Mouse (Mus musculus) limb, embryonic 14.5 days (tissue): ENCODE results near the gene Ciart. TPM values are rescaled to one million over a fixed set of nuclear protein-coding genes. Genes with fewer than 3 reads are reported as not detected.
"Not testable (repeated sequence)": the region's sequence is repeated elsewhere in the genome, so short reads cannot be mapped to it uniquely, and the experiment has no call there.

Experiments used
- ATAC-seq: fragments of 200-750 bp; cut with Nextera tagmentation; 2 replicates; pipeline ENCODE4 v1.8.0; 2017; ENCODE audit warnings: low read depth, moderate number of reproducible peaks, moderate TSS enrichment; ENCODE audit not compliant: low FRiP score
- DNase-seq: peaks from one replicate; pipeline ENCODE4 v3.0.0-alpha.2; 2015; ENCODE audit warnings: low spot score
- H3K27ac ChIP-seq: fragments of 300-500 bp; sonication (generic); replicated peaks from 2 replicates; pipeline ENCODE4 v1.5.1; 2014; ENCODE audit warnings: low read depth, mild to moderate bottlenecking, low read length, moderate library complexity, mixed read lengths
- H3K27me3 ChIP-seq: fragments of 300-500 bp; sonication (generic); 2 replicates; pipeline ENCODE4 v1.6.1; 2014; ENCODE audit warnings: low read length, mixed read lengths; ENCODE audit not compliant: control insufficient read depth, insufficient read depth
- H3K36me3 ChIP-seq: fragments of 300-500 bp; sonication (generic); 2 replicates; pipeline ENCODE4 v1.6.1; 2014; ENCODE audit warnings: mild to moderate bottlenecking, low read length, moderate library complexity, mixed read lengths; ENCODE audit not compliant: control insufficient read depth, insufficient read depth
- H3K4me1 ChIP-seq: fragments of 300-500 bp; sonication (generic); 2 replicates; pipeline ENCODE4 v1.6.1; 2014; ENCODE audit warnings: antibody characterized with exemption, low read length, mixed read lengths; ENCODE audit not compliant: control insufficient read depth, insufficient read depth
- H3K4me2 ChIP-seq: fragments of 300-500 bp; sonication (generic); replicated peaks from 2 replicates; pipeline ENCODE4 v1.6.1; 2014; ENCODE audit warnings: low read depth, mild to moderate bottlenecking, low read length, moderate library complexity; ENCODE audit not compliant: severe bottlenecking
- H3K4me3 ChIP-seq: fragments of 300-500 bp; sonication (generic); replicated peaks from 2 replicates; pipeline ENCODE4 v1.5.1; 2014; ENCODE audit warnings: low read length
- H3K9ac ChIP-seq: fragments of 300-500 bp; sonication (generic); 2 replicates; pipeline ENCODE4 v1.6.1; 2014; ENCODE audit warnings: mild to moderate bottlenecking, low read depth, low read length, moderate library complexity; ENCODE audit not compliant: severe bottlenecking
- H3K9me3 ChIP-seq: fragments of 300-500 bp; sonication (generic); 2 replicates; pipeline ENCODE4 v1.6.1; 2016; ENCODE audit warnings: low read length; ENCODE audit not compliant: control insufficient read depth
- POLR2A ChIP-seq: fragments of 200-500 bp; IDR thresholded peaks from 2 replicates; pipeline ENCODE4 v1.8.0; 2012; ENCODE audit warnings: inconsistent platforms, mild to moderate bottlenecking, moderate library complexity, borderline replicate concordance; ENCODE audit not compliant: insufficient read depth, insufficient read length; ENCODE audit errors: extremely low read depth
- WGBS: fragments of 180-500 bp; shearing (Covaris S2); extraction: QIAGEN DNeasy Blood & Tissue Kit; methylation state at CpG from one replicate; pipeline ENCODE4 v1.1.7; 2014; 5-methylcytosine and 5-hydroxymethylcytosine counted together
- polyA plus RNA-seq, 2 experiments: library from polyadenylated mRNA; depleted of rRNA in 1 of 2; stranded (reverse) in 1 of 2; unstranded in 1 of 2; fragments of >200 nt; fragmentation: Nextera tagmentation in 1 of 2; extraction: Ambion mirVana in 1 of 2; gene quantifications; 2 replicates each; pipeline versions ENCODE4 v1.2.1 to v1.2.3; 2012 to 2014

Gene Ciart
- polyA plus RNA-seq, 2 experiments = 4.4 to 8.4 TPM

DNA sequence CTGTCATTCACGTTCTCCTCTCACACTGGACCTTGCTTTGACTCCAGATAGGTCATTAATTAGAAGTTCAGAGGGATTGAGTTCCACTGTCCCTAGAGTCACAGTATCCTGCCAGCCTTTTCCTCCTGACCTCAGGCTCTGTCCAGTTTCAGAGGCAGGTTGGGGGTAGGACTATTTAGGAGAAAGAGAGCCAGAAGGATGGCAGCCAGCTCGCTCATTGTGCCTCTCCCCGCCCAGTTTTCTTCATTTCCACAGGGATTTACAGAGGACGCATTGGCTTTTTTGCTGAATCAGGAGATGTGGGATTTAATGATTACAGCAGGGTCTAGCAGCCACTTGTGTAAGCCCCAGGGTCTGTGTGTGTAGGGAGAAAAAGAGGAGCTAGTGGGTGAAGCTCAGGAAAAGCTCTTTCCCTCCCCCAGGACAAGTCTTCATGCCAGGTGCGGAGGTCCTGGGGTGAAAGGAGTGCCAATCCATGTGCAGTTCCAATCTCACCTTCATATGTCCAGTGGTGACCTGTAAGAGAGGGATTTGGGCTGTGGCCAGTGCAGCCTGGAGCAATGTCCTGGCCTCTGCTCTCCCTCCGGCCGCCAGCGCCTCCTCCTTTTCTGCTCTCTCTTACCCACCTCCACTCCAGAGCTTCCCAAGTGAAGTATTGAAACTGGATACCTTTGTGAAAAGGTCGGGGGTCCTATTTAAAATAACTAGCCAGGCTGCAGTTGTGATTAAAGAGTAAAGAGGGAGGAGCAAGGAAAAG lies 19.7 kb upstream of the Ciart start:
- no peak for DNase-seq
- no peaks in the 10 kb centered on the region for H3K27me3 ChIP-seq
- no peak overlapping the region for H3K4me3 ChIP-seq
- H3K9ac ChIP-seq = no peak overlapping the region
- no peak overlapping the region for H3K27ac ChIP-seq
- H3K4me1 ChIP-seq = peaks cover 26% of the 10 kb centered on the region
- peaks cover 16% of the 10 kb centered on the region for H3K36me3 ChIP-seq
- H3K4me2 ChIP-seq = 0 out of 2 replicates have a peak overlapping the region, but pooled peaks have one; percentile 30
- no peak for TF ChIP-seq POLR2A
- no peak for ATAC-seq
- 56% methylated on average over 9 of the region's 9 CpGs for WGBS
- no peaks in the 10 kb centered on the region for H3K9me3 ChIP-seq

DNA sequence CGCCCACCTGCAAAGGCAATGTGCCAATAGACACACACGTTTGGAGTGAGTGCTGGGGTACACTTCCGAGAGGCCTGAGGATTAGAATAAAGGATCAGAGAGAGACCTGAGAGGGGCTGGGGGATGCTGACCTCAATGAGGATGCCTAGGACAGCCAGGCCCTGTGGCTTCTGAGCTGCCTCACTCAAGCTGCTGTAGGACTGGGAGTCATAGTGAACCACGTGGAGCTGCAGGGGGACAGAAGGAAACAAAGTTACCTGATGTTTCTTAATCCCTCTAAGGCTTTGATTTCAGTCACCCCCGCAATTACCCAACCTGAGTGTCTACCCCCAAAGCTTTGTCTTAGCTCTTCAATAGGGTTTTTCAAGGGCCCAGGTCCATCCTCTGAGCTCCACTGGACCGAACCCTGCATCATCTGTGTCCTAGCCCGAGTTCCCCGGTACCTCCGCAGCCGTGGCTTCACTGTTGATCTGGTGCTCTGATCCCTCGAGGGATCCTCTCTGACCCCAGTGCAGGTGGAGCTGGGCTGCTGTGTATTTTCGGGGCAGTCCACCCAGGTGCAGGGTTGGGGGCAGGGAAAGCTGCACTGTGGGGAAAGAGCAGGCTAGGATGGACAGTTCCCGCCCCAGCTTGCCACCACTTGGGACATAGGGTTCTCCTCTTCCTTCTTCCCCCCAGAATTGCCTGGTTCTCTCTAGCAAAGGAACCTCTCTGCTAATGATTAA lies 17.9 kb upstream of the Ciart start:
- H3K4me3 ChIP-seq = no peak overlapping the region
- H3K9ac ChIP-seq = no peak overlapping the region
- H3K27me3 ChIP-seq = no peaks in the 10 kb centered on the region
- TF ChIP-seq POLR2A = no peak
- H3K36me3 ChIP-seq = peaks cover 20% of the 10 kb centered on the region
- 73% methylated on average over 13 of the region's 13 CpGs for WGBS
- DNase-seq (no peak), ATAC-seq (no peak)
- H3K4me1 ChIP-seq = peaks cover 17% of the 10 kb centered on the region; the same call in 1 of the 2 replicates
- no peak overlapping the region for H3K27ac ChIP-seq
- H3K4me2 ChIP-seq = no peak overlapping the region
- H3K9me3 ChIP-seq = no peaks in the 10 kb centered on the region

DNA sequence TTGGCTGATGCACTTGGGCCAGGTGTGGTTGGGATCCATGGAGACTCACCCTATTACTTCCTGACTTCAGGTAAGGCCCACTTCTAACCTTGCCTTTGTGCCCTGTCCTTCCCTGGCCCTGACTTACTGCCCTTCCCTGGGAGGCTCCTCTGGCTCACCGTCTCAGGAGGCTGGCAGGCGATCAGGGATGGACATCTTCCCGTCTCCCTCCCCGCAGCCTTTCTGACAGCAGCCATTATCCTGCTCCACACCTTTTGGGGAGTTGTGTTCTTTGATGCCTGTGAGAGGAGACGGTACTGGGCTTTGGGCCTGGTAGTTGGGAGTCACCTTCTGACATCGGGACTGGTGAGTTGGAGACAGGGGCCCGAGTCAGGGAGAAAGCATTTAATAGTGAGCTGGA lies 13.4 kb upstream of the Ciart start:
- not testable (repeated sequence) for ATAC-seq, DNase-seq

DNA sequence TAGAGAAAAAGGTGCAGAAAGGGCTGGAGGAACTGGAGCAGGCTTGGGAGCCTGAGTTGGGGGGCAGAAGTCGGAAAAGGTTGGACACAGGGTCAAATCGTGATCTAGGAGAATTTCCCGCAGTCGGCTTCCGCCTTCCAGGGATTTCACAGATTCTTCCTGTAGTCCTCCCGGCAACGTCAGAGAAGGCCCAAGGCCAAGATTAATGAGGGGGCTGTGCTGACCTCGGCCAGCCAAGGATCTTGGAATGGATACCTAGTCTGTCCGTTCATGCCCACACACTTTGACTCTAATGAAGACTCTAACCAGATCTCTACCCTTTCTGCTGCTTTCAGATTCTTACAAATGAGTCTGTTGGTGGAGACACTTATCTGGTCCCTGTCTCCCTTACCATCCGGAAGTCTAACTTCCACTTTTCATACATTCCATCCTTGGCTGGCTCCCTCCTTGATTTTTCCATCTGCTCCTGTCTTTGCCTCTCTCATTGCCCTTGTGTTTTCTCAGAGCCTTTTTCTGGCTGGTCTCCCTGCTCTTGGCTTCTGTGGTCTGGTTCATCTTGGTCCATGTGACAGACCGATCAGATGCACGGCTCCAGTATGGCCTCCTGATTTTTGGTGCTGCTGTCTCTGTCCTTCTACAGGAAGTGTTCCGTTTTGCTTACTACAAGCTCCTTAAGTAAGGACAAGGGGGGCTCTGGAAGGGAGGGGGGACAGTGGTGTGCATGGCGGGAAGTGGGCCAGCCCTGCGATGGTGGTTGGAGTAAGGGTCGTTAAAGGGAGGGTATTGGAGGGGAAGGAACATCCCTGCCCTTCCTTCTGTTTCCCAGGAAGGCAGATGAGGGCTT lies 12.5 kb upstream of the Ciart start:
- Histone ChIP-seq H3K4me1 (peaks cover 10% of the 10 kb centered on the region; the same call in 1 of the 2 replicates), H3K4me2 (peak overlapping the region; percentile 79), H3K9ac (peak overlapping the region; percentile 74), H3K9me3 (no peaks in the 10 kb centered on the region), H3K27me3 (no peaks in the 10 kb centered on the region), H3K36me3 (peaks cover 20% of the 10 kb centered on the region), H3K27ac (peak overlapping the region; percentile 56; the same call in 1 of the 2 replicates), H3K4me3 (peak overlapping the region; percentile 67)
- ATAC-seq = no peak
- TF ChIP-seq POLR2A = no peak
- 10% methylated on average over 15 of the region's 16 CpGs for WGBS
- DNase-seq = peak; percentile 27

More for the DNA sequence above, 13.4 kb upstream of the Ciart start:
- H3K36me3 ChIP-seq = peaks cover 20% of the 10 kb centered on the region
- not testable (repeated sequence) for H3K4me1 ChIP-seq, H3K9ac ChIP-seq, H3K27ac ChIP-seq, H3K9me3 ChIP-seq, H3K27me3 ChIP-seq, H3K4me3 ChIP-seq, H3K4me2 ChIP-seq
- 84% methylated on average over 7 of the region's 7 CpGs for WGBS

DNA sequence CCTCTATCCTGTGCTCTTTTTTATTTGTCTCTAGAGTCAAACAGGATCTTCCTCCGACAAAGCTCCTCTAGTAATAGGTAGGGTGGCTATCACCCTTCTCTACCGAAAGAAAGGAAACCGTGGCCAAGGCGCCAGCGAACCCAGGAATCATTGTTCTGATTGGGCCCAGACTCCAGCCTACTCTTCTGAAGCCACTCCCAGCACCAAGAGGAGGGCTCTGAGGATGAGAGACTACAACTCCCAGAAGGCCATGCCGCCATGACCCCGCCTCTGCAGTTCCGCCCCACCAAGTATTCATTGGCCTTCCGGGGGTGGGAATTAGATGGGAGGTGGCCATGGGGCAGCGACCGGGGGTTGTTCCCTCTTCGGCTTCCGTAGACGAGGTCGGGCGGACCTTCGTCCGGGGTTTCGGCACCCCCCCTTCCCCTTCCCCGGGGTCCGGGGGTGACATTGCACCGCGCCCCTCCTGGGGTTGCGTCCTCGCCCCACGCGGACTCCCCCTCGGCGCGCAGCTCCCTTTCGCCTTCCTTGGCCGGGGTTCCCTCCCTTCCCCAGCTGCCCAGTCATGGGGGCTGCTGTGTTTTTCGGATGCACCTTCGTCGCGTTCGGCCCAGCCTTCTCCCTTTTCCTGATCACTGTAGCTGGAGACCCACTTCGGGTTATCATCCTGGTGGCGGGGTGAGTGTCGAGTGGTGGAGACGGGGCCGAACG lies 11.7 kb upstream of the Ciart start, which contains the start of gene Aph1a:
Gene Aph1a (plus strand): TSS at position 364 of the 711 bp plus-strand sequence.
- TF ChIP-seq POLR2A = peak; percentile 64; the same call in 1 of the 2 replicates
- peak within 1 kb of the TSS; percentile 67 for H3K4me3 ChIP-seq
- peak; percentile 98 for DNase-seq
- H3K9me3 ChIP-seq, H3K4me1 ChIP-seq, H3K27me3 ChIP-seq: not testable (repeated sequence)
- H3K27ac ChIP-seq = peak within 1 kb of the TSS; percentile 77
- peak within 1 kb of the TSS; percentile 79 for H3K4me2 ChIP-seq
- peaks cover 15% of the 10 kb centered on the region for H3K36me3 ChIP-seq
- 0% methylated on average over 22 of the region's 43 CpGs for WGBS
- H3K9ac ChIP-seq = peak within 1 kb of the TSS; percentile 74
- peak; percentile 97 for ATAC-seq
